Mouse (Mus musculus) bone marrow, adult 2 months (tissue): ENCODE data around the gene Hist1h2ak. TPM values are rescaled to one million over a fixed set of nuclear protein-coding genes. Genes with fewer than 3 reads are reported as not detected.
"Not testable (repeated sequence)": the region's sequence is repeated elsewhere in the genome, so short reads cannot be mapped to it uniquely, and the experiment has no call there.

Source experiments
- H3K27ac ChIP-seq: fragments of 200-500 bp; 2 replicates; pipeline ENCODE4 v1.5.1; 2012; ENCODE audit warnings: low read depth, mild to moderate bottlenecking, control low read depth, inconsistent platforms, low read length; ENCODE audit not compliant: control insufficient read depth, poor library complexity, insufficient read depth
- H3K4me1 ChIP-seq: fragments of 200-500 bp; 2 replicates; pipeline ENCODE4 v1.6.1; 2011; ENCODE audit warnings: low read length; ENCODE audit not compliant: control insufficient read depth, insufficient read depth
- H3K4me3 ChIP-seq: fragments of 200-500 bp; replicated peaks from 2 replicates; pipeline ENCODE3; 2011; ENCODE audit warnings: mild to moderate bottlenecking, low read depth, low read length, control low read depth; ENCODE audit not compliant: control insufficient read depth
- CTCF ChIP-seq: fragments of 200-500 bp; IDR thresholded peaks from 2 replicates; pipeline ENCODE4 v1.5.1; 2011; ENCODE audit warnings: low read length, control low read depth; ENCODE audit not compliant: control insufficient read depth, insufficient read depth
- POLR2A ChIP-seq: fragments of 200-500 bp; IDR thresholded peaks from 2 replicates; pipeline ENCODE4 v1.6.1; 2011; ENCODE audit warnings: low read depth, mild to moderate bottlenecking, control low read depth, low read length, borderline replicate concordance; ENCODE audit not compliant: control insufficient read depth
- WGBS: fragments of 180-500 bp; shearing (Covaris S2); methylation state at CpG from one replicate; pipeline ENCODE4 v1.1.7; 2018; 5-methylcytosine and 5-hydroxymethylcytosine counted together
- polyA plus RNA-seq: library from polyadenylated mRNA; stranded (reverse); fragments of >200 nt; gene quantifications from 2 replicates; pipeline ENCODE4 v1.2.4, GENCODE M21; 2011; ENCODE audit warnings: low replicate concordance; ENCODE audit not compliant: missing spikeins, insufficient read depth, insufficient read length

Gene Hist1h2ak
- polyA plus RNA-seq, 1 experiment, result 61.7 TPM

DNA sequence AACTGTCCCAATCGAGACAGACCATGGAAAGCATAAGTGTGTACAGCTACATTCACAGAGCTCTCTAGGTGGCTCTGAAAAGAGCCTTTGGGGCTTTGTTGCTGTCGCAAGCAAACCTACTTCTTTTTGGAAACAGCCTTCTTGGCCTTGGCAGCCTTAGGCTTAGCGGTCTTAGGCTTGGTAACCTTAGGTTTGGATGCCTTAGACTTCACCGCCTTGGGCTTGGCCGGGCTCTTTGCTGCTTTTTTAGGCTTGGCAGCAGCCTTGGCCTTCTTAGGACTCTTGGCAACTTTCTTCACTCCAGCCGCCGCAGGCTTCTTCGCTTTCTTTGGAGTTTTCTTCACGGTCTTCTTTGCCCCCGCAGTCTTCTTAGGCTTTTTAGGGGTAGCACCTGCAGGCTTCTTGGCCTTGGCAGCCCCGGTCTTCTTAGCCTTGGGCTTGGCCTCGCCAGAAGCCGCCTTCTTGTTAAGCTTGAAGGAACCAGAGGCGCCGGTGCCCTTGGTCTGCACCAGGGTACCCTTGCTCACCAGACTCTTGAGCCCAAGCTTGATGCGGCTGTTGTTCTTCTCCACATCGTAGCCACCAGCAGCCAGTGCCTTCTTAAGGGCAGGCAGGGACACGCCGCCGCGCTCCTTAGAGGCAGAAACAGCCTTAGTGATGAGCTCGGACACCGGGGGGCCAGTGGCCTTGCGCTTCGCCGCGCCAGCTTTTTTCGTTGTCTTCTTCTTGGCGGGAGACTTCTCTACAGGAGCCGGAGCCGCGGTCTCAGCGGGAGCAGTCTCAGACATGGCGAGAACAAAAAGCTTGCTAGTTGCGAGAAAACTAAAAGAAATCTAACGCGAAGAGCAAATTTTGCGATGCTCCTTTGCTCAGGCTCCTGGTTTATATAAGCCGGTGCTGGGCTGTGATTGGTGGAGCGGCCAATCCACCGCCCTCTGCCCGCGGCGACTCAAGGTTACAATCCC lies 26.4 kb upstream of the Hist1h2ak start, which contains the start of gene Hist1h1b:
Gene Hist1h1b, minus strand, starts transcription at position 859 of the 965 bp plus-strand sequence.
- Histone ChIP-seq H3K4me3 (peak within 1 kb of the TSS; percentile 91), H3K27ac (peak within 1 kb of the TSS; percentile 99), H3K4me1 (peaks cover 4% of the 10 kb centered on the region; the same call in 1 of the 2 replicates)
- under 1% methylated on average over 44 of the region's 44 CpGs for WGBS
- TF ChIP-seq CTCF, result no peak
- TF ChIP-seq POLR2A, result peak; percentile 100

DNA sequence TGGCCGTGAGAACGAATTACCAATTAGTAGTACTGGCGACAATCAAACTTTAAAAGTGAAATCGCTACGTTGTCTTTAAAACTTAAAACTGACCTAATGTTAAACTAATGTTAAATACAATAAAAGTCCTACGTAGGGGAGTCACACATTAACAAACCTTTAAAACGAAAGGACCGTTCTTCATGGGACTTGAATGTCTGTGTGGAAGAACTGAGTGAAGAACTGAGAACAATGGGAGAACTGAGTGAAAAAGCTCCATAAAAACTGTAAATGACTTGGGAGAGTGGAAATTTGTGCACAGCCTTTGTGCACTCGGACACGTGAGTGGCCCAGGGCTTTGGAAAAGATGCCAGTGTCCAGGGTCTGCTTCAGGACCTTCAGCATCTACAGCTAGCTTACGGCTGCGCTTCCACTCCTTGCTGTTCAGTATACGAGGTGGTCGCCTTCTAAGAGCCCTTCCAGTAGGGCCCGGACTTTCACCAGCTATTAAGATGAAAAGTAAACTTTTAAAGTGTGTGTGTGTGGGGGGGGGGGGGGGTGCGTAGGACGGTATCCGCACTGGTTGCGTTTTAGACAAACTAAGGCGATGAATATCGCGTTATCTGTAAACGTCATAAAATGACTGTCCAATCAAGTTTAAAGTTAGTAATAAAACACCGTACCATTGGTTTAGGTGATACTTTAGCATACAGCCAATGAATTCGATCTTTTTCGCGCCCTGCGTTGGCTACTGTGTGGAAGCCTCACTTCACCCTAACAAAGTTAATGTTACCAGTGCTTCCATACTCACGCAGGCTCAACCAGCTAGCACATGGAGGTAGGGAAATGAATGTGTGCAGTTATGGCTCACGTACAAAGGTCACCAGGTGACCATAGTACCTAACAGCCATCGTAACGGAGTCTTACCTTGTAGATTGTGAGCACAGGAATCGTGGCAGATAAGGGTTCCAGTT lies 25.5 kb upstream of the Hist1h2ak start:
- Histone ChIP-seq H3K4me3 (peak overlapping the region; percentile 91), H3K4me1 (peaks cover 3% of the 10 kb centered on the region; the same call in 1 of the 2 replicates), H3K27ac (peak overlapping the region; percentile 99)
- 2% methylated on average over 33 of the region's 33 CpGs for WGBS
- no peak for TF ChIP-seq CTCF
- no peak for TF ChIP-seq POLR2A

DNA sequence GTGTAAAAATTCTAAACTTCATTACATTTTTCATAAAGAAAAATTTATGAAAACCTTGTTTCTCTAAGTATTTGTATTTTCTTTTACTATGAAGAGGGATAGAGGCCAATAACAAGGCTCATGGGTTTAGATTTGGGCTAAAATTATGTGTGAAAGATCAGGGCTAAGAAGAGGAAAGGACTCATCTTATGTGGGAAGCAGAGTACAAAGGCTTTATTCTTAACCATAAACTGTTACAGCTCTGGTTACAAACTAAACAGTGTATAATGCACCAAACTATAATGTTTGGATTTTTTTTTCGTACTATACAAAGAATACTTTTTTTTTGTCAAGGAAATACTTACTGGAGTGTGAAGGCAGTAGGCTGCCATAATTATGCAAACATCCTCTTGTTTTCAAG lies 2.1 kb upstream of the Hist1h2ak start:
- Histone ChIP-seq H3K4me3 (peak overlapping the region; percentile 20), H3K27ac (no peak overlapping the region), H3K4me1 (peaks cover 2% of the 10 kb centered on the region; the same call in 1 of the 2 replicates)
- 61% methylated on average over 1 of the region's 1 CpGs for WGBS
- TF ChIP-seq POLR2A (no peak), CTCF (no peak)

DNA sequence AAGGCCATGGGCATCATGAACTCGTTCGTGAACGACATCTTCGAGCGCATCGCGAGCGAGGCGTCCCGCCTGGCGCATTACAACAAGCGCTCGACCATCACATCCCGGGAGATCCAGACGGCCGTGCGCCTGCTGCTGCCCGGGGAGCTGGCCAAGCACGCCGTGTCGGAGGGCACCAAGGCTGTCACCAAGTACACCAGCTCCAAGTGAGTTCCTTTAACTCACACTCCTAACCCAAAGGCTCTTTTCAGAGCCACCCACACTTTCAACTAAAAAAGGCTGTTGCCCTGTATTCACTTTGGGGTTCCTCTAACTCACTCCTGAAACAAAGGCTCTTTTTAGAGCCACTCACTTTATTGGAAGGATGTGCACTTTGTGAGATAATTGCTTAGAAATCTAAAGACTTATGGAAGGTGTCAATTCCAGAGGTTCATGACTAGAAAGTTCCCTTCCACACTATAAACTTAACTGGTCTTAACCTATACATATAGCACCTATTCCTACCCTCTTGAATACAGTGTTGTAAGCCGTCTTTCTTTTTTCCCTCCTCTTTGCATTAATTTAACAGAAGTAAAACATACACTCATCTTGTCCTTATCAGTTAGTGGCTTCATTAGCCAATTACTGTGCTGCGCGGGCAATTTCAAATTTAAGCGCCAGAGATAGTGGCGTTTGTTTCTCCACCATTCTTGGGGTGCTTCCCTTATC lies 821 bp upstream of the Hist1h2ak start:
- H3K4me1 ChIP-seq, result not testable (repeated sequence)
- WGBS, result under 1% methylated on average over 21 of the region's 26 CpGs
- peak; percentile 74; the same call in 1 of the 2 replicates for TF ChIP-seq POLR2A
- Histone ChIP-seq H3K27ac (peak overlapping the region; percentile 93), H3K4me3 (peak overlapping the region; percentile 59)

DNA sequence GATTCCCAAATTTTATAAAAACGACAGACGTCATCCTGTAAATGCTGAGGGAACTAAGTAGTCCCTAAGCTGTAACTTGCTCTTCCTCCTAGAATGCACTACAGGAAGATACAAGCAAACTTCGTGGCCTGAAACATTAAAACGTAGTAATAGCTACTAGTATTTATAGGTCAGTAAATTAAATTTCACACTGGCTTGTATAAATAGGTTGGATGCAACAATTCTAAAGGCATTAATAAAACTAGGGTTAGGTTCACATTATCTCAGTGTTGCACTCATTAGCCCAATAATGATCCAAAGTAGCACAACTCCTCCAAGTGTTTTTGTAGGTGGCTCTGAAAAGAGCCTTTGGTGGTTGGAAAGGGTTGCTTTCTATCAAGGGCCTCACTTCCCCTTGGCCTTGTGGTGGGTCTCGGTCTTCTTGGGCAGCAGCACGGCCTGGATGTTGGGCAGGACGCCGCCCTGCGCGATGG lies 540 bp downstream of the Hist1h2ak start:
- peaks cover 2% of the 10 kb centered on the region; the same call in 1 of the 2 replicates for H3K4me1 ChIP-seq
- 2% methylated on average over 10 of the region's 10 CpGs for WGBS
- peak overlapping the region; percentile 69 for H3K4me3 ChIP-seq
- peak overlapping the region; percentile 99 for H3K27ac ChIP-seq
- TF ChIP-seq POLR2A (no peak), CTCF (no peak)

DNA sequence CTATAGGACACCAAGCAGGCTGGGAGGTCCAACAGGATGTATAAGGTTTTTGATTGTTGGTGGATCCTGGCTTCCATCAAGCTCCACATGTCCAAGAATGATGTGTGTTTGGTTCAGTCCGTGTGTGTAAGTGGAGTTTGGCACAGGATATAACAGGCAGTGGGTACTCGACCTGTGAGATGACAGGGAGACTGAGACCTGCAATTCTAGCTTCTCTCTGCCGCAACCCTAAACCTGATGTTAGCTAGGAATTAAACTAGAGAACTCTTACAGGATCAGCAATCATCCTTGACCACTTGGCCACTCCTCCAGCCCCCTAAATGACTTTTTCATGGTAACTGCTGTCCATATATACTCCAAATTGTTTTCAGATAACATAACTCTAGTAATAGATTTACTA lies 1.3 kb downstream of the Hist1h2ak start:
- WGBS, result 53% methylated on average over 3 of the region's 3 CpGs
- H3K4me1 ChIP-seq, result peaks cover 4% of the 10 kb centered on the region; the same call in 1 of the 2 replicates
- H3K4me3 ChIP-seq, result peak overlapping the region; percentile 59
- peak overlapping the region; percentile 84 for H3K27ac ChIP-seq
- no peak for TF ChIP-seq CTCF
- TF ChIP-seq POLR2A, result no peak

DNA sequence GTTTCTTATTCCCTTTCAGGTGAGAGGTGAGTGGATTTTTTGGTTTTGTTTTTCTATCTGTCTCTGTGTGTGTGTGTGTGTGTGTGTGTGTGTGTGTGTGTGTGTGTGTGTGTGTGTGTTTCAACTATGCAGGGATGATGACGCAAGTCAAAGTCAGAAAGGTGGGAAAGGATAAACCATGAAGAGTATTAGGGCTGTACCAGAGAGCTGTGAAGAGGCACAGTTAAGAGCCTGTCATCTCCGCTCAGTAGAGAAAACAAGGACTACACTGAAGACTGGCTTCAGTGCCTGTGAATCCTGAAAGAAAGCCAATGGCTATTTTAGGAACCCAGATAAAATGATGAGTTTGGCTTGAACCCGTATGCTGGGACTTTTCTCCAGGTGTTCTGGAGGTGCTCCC lies 1.8 kb downstream of the Hist1h2ak start:
- Histone ChIP-seq H3K4me3 (no peak overlapping the region), H3K4me1 (peaks cover 5% of the 10 kb centered on the region; the same call in 1 of the 2 replicates), H3K27ac (peak overlapping the region; percentile 46; the same call in 1 of the 2 replicates)
- no peak for TF ChIP-seq CTCF
- TF ChIP-seq POLR2A, result no peak
- WGBS, result 57% methylated on average over 3 of the region's 3 CpGs
